Mouse (Mus musculus): ENCODE data around the gene Tex45.

- TF ChIP-seq CTCF (IDR thresholded peaks at IDR 0.05; ENCODE audit: low read depth, low read length) (no peak), POLR2A (IDR thresholded peaks at IDR 0.05; ENCODE audit: borderline replicate concordance, low read depth, low read length) (no peak)
Observed at GRCm38 (mm10) chr8:3492901-3493844, 22.5 kb downstream of the Tex45 start, which contains the start of gene Zfp358.
